Mouse (Mus musculus) embryonic stem cell, embryonic (primary cell): ENCODE measurements around the gene Nuak1.

Source experiments
- CTCF ChIA-PET, 4 experiments: fragments of 300-600 bp in 2 of 4; fragments of 350-600 bp in 2 of 4; sonication (Branson Sonifier 250); formaldehyde crosslinking; loops; one replicate each; lab custom pipeline; 2022; ENCODE audit warnings: inconsistent platforms in 2 of 4; lab: Charles Lee
- POLR2A ChIA-PET, 4 experiments: fragments of 300-600 bp in 2 of 4; fragments of 350-600 bp in 2 of 4; sonication (Branson Sonifier 250); formaldehyde crosslinking; loops; one replicate each; lab custom pipeline; 2022; ENCODE audit warnings: antibody characterized with exemption in 4 of 4, inconsistent platforms in 1 of 4; lab: Charles Lee

Gene Nuak1

GRCm38 (mm10) chr10:84395885-84396659, 44.3 kb downstream of the Nuak1 start:
- ChIA-PET POLR2A (no interaction called here), CTCF (no interaction called here)

GRCm38 (mm10) chr10:84395259-84395658, 45.1 kb downstream of the Nuak1 start:
- ChIA-PET POLR2A (interaction anchor here in 1 of 4 experiments (0.9 kb wide), 1 partner anchor 21 kb away, joined by 3 read pairs; no protein-coding TSS in a partner anchor), CTCF (interaction anchor here in 2 of 4 experiments (0.6 kb wide), 2 partner anchors 167 to 1527 kb away, joined by 3 read pairs; no protein-coding TSS in a partner anchor)

- POLR2A ChIA-PET, result no interaction called here
- CTCF ChIA-PET, result interaction anchor here in 1 of 4 experiments (0.6 kb wide), 2 partner anchors 14 to 88 kb away, joined by 3 to 4 read pairs; no protein-coding TSS in a partner anchor
Measured at GRCm38 (mm10) chr10:84393881-84394280, 46.5 kb downstream of the Nuak1 start.

GRCm38 (mm10) chr10:84393405-84393804, 47.0 kb downstream of the Nuak1 start:
- CTCF ChIA-PET, result no interaction called here
- POLR2A ChIA-PET, result interaction anchor here in 2 of 4 experiments (0.6 to 1.0 kb wide), 3 partner anchors 26 to 44 kb away, joined by 3 to 5 read pairs (median 3); no protein-coding TSS in a partner anchor

GRCm38 (mm10) chr10:84392723-84393081, 47.7 kb downstream of the Nuak1 start:
- CTCF ChIA-PET, result interaction anchor here in 2 of 4 experiments (0.7 to 1.0 kb wide), 3 partner anchors 9 to 45 kb away, joined by 3 to 4 read pairs (median 4); no protein-coding TSS in a partner anchor
- POLR2A ChIA-PET, result interaction anchor here in 2 of 4 experiments (0.6 to 1.0 kb wide), 4 partner anchors 26 to 90 kb away, joined by 3 to 5 read pairs (median 4); no protein-coding TSS in a partner anchor

- POLR2A ChIA-PET, result no interaction called here
- CTCF ChIA-PET, result interaction anchor here in 2 of 4 experiments (0.7 to 1.0 kb wide), 3 partner anchors 9 to 46 kb away, joined by 3 to 4 read pairs (median 4); no protein-coding TSS in a partner anchor
Measured at GRCm38 (mm10) chr10:84392027-84392722, 48.2 kb downstream of the Nuak1 start.

- CTCF ChIA-PET, result no interaction called here
- POLR2A ChIA-PET, result interaction anchor here in 3 of 4 experiments (0.7 to 1.1 kb wide), 6 partner anchors 27 to 519 kb away, joined by 3 to 4 read pairs (median 3); no protein-coding TSS in a partner anchor
Measured at GRCm38 (mm10) chr10:84389707-84390106, 50.7 kb downstream of the Nuak1 start.

- ChIA-PET POLR2A (interaction anchor here in 2 of 4 experiments (1.1 to 1.4 kb wide), 2 partner anchors 30 to 202 kb away, joined by 3 to 4 read pairs; no protein-coding TSS in a partner anchor), CTCF (interaction anchor here in 1 of 4 experiments (0.8 kb wide), 1 partner anchor 30 kb away, joined by 3 read pairs; no protein-coding TSS in a partner anchor)
Measured at GRCm38 (mm10) chr10:84388357-84389141, 51.8 kb downstream of the Nuak1 start.

- ChIA-PET CTCF (no interaction called here), POLR2A (interaction anchor here in 2 of 4 experiments (0.6 to 1.4 kb wide), 5 partner anchors 11 to 552 kb away, joined by 3 to 4 read pairs (median 3); no protein-coding TSS in a partner anchor)
Measured at GRCm38 (mm10) chr10:84387338-84387737, 53.1 kb downstream of the Nuak1 start.

- ChIA-PET POLR2A (interaction anchor here in 1 of 4 experiments (0.6 to 1.3 kb wide), 3 partner anchors 10 to 29 kb away, joined by 3 read pairs; no protein-coding TSS in a partner anchor), CTCF (interaction anchor here in 1 of 4 experiments (0.5 kb wide), 1 partner anchor 471 kb away, joined by 4 read pairs; no protein-coding TSS in a partner anchor)
Measured at GRCm38 (mm10) chr10:84386625-84387242, 53.7 kb downstream of the Nuak1 start.

GRCm38 (mm10) chr10:84386214-84386613, 54.2 kb downstream of the Nuak1 start:
- ChIA-PET CTCF (interaction anchor here in 1 of 4 experiments (0.5 to 0.9 kb wide), 2 partner anchors 16 to 471 kb away, joined by 4 to 5 read pairs; no protein-coding TSS in a partner anchor), POLR2A (interaction anchor here in 2 of 4 experiments (1.1 to 1.3 kb wide), 2 partner anchors 23 to 31 kb away, joined by 3 read pairs; no protein-coding TSS in a partner anchor)

GRCm38 (mm10) chr10:84384761-84385160, 55.6 kb downstream of the Nuak1 start:
- POLR2A ChIA-PET, result no interaction called here
- CTCF ChIA-PET, result no interaction called here

GRCm38 (mm10) chr10:84382900-84383883, 57.2 kb downstream of the Nuak1 start:
- ChIA-PET POLR2A (interaction anchor here in 2 of 4 experiments (0.5 to 1.2 kb wide), 3 partner anchors 35 to 1467 kb away, joined by 3 to 4 read pairs (median 4); no protein-coding TSS in a partner anchor), CTCF (interaction anchor here in 3 of 4 experiments (0.6 to 1.2 kb wide), 6 partner anchors 9 to 1571 kb away, joined by 3 to 4 read pairs (median 3); no protein-coding TSS in a partner anchor)

- ChIA-PET POLR2A (no interaction called here), CTCF (no interaction called here)
Measured at GRCm38 (mm10) chr10:84381276-84381798, 59.1 kb downstream of the Nuak1 start.

GRCm38 (mm10) chr10:84379366-84379765, 61.0 kb downstream of the Nuak1 start:
- ChIA-PET CTCF (interaction anchor here in 1 of 4 experiments (0.6 kb wide), 1 partner anchor 15 kb away, joined by 4 read pairs; no protein-coding TSS in a partner anchor), POLR2A (no interaction called here)

GRCm38 (mm10) chr10:84377956-84378355, 62.4 kb downstream of the Nuak1 start:
- POLR2A ChIA-PET, result no interaction called here

More at GRCm38 (mm10) chr10:84377956-84378355, 62.4 kb downstream of the Nuak1 start:
- CTCF ChIA-PET, result no interaction called here
